Mouse (Mus musculus): ENCODE results near the gene Hibadh. TPM values are rescaled to one million over a fixed set of nuclear protein-coding genes. Genes with fewer than 3 reads are reported as not detected.

Gene Hibadh
- polyA plus RNA-seq, 1 experiment from 2014 or later: 72.2 TPM

DNA sequence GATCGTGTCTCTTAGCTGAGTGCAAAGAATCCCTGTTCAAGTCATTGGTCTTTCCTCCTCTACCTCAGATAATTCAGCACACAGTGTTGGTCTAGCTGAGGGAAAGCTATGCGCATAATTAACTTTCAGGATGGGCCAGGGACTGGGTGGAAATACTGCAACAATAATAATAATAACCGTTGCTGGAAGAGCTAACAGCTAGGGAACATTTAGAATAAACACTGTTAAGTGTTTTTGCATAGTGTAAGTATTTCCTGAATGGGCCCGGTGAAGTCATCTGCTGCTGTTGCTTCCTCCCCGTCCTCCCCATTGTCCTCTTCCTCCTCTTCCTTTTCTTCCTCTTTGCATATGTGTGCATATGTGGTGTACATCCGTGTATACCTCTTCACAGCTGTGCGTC, 132.2 kb downstream of the Hibadh start:
- Histone ChIP-seq H3K9ac (replicated peaks) (no peak overlapping the region), H3K36me3 (no peaks in the 10 kb centered on the region), H3K4me2 (no peak overlapping the region), H3K9me3 (replicated peaks) (no peaks in the 10 kb centered on the region), H3K27ac (replicated peaks) (no peak overlapping the region), H3K4me3 (replicated peaks) (no peak overlapping the region), H3K27me3 (replicated peaks) (no peaks in the 10 kb centered on the region), H3K4me1 (peaks cover 7% of the 10 kb centered on the region)
- 81% methylated on average over 7 of the region's 7 CpGs for WGBS
- no peak for ATAC-seq (ENCODE audit: low FRiP score)

DNA sequence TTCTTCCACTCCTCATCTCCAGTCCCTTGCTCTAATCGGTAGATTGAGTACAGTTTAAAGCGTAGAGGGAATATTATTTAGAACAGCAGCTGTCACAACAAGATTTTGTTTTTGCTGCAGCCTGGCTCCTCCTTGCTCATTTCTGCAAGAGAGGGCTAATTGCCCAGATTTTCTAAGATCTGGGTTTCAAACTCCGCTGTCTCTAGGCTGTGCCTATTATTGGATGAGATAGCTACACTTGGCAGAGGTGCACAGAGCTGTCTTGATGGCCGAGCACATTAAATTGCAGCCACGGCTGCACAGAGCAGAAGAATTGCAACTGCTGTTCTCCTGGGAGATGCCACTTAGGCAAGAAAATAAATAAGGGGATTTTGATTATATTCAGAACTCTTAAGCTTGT, 133.0 kb downstream of the Hibadh start:
- Histone ChIP-seq H3K9ac (replicated peaks) (no peak overlapping the region), H3K36me3 (no peaks in the 10 kb centered on the region), H3K4me2 (no peak overlapping the region), H3K27me3 (replicated peaks) (no peaks in the 10 kb centered on the region), H3K4me3 (replicated peaks) (no peak overlapping the region), H3K9me3 (replicated peaks) (no peaks in the 10 kb centered on the region), H3K4me1 (peaks cover 7% of the 10 kb centered on the region), H3K27ac (replicated peaks) (0 out of 2 replicates have a peak overlapping the region, but pooled peaks have one; percentile 9)
- WGBS: 41% methylated on average over 5 of the region's 5 CpGs
- ATAC-seq (ENCODE audit: low FRiP score): no peak

DNA sequence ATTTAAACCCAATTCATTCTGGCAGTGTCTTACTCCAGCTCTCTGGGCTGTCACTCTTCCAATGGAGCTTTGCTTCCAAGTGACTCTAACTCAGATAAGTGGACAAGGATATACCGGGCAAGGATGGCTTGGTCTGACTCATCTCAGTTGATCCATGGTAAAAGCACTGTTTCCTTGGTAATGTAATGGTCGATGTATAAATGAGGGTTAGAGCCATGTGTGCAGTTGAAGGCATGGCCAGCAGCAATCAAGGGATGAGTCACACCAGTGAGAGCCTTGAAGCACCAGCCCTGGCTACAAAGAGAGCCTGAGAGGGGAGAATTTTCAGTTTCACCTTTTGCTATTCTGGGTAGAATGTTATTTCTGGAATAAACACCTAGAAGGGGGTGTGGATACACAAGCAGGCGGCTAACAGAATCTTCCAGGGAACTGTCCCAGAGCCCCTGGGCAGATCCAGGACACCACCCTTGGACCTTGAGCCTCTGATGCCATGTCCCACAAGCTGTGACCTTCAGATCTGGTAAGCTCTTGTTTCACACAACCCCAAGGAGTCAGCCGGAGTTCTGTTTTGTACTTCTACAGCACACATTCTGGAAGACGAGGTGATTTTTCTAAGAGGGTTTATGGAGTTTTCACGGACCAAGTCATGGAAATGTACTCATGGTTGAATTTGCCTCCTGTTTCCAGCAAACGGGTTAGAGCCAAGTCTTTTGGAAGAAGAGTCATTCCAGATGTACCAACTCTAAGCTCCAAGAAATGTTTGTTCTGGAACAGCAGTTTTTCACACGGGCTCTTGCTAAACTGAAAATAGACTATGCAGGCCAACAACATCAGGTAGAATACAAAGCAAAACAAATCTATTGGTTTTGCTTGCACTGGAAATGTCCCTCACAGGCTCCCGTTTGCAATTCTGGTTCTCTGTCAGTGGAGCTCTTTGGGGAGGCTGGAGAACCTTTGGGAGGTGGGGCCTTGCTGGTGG, 134.1 kb downstream of the Hibadh start:
- WGBS: 93% methylated on average over 9 of the region's 9 CpGs
- no peak overlapping the region for H3K4me2 ChIP-seq
- no peak overlapping the region for H3K9ac ChIP-seq (replicated peaks)
- H3K9me3 ChIP-seq (replicated peaks): no peaks in the 10 kb centered on the region
- H3K36me3 ChIP-seq: no peaks in the 10 kb centered on the region
- H3K4me3 ChIP-seq (replicated peaks): no peak overlapping the region
- no peaks in the 10 kb centered on the region for H3K27me3 ChIP-seq (replicated peaks)
- no peak overlapping the region for H3K27ac ChIP-seq (replicated peaks)
- no peak for ATAC-seq (ENCODE audit: low FRiP score)
- H3K4me1 ChIP-seq: peaks cover 7% of the 10 kb centered on the region

DNA sequence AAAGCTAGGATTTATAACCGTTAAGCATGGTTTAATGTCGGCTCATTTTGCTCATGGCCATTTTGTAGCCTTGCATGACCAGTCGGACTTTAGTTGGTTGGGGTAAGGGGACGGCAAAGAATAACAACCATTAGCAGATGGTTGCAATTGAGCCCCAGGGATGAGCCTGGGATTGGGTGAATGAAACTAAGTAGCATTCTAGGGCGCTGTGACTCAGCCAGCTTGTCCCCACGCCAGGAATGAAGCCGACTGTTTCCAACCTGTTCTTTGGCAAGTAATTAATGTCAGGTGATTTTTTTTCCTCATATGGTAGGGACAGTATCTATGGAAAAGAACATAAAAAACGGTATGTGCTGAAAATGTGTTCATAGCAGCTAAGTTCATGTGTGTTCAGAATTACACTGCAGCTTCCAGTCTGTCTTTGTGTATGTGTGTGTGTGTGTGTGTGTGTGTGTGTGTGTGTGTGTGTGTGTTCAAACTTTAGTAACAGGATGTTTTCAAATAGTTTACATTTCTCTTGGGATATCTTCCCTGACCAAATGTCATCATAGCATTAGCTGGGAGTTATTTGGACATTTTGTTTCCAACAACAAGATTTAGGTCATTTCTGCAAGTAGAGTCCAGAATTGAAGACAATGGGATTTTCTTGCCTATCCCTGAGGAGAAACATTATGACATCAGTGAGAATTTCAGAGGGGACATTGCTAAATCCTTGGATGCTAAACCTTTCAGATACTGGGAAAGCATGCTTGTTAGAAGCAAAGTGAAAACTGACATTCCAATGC, 135.3 kb downstream of the Hibadh start:
- Histone ChIP-seq H3K4me2 (no peak overlapping the region), H3K4me1 (peaks cover 7% of the 10 kb centered on the region), H3K9me3 (replicated peaks) (no peaks in the 10 kb centered on the region), H3K27ac (replicated peaks) (no peak overlapping the region), H3K4me3 (replicated peaks) (no peak overlapping the region), H3K27me3 (replicated peaks) (no peaks in the 10 kb centered on the region), H3K9ac (replicated peaks) (no peak overlapping the region), H3K36me3 (no peaks in the 10 kb centered on the region)
- 67% methylated on average over 8 of the region's 8 CpGs for WGBS
- ATAC-seq (ENCODE audit: low FRiP score): no peak

DNA sequence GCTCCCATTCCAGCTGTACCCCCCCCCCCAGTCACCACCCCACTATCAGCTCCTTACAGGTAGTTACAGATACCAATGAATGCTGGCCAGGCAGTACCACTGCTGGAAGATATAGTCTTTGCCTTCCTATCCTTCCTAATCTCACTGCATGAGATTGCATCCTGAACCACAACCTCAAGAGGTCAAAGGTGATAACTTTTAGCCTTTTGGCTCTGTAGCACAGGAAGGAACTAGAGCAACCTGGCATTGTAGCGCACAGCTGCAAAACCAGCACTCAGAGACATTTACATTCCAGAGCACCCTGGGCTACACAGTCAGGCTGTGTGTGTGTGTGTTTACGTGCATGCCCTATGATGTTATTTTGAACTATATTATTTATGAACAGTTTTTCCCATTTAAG, 137.2 kb downstream of the Hibadh start:
- H3K36me3 ChIP-seq: no peaks in the 10 kb centered on the region
- no peak for ATAC-seq (ENCODE audit: low FRiP score)
- H3K9me3 ChIP-seq (replicated peaks): no peaks in the 10 kb centered on the region

DNA sequence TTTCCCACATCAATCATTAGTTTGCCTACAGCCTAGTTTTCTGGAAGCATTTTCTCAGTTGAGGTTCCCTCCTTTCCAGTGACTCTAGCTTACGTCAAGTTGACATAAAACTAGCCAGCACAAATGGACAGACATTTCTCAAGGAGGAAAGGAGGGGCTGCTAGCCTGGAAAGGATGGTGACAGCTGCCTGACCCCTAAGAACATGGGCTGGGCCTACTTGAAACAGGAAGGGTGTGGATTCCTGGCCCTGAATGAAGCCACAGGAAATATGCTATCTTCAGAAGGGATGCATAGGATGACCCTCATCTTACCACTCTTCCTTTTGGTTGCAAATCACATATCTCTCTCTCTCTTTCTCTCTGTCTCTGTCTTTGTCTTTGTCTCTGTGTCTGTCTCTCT, 138.7 kb downstream of the Hibadh start:
- ATAC-seq (ENCODE audit: low FRiP score): no peak
- H3K27ac ChIP-seq (replicated peaks): no peak overlapping the region

More for the DNA sequence above, 137.2 kb downstream of the Hibadh start:
- no peak overlapping the region for H3K4me2 ChIP-seq
- H3K4me3 ChIP-seq (replicated peaks): no peak overlapping the region
- 89% methylated on average over 2 of the region's 2 CpGs for WGBS
- no peaks in the 10 kb centered on the region for H3K27me3 ChIP-seq (replicated peaks)
- no peak overlapping the region for H3K27ac ChIP-seq (replicated peaks)
- no peak overlapping the region for H3K9ac ChIP-seq (replicated peaks)
- peaks cover 7% of the 10 kb centered on the region for H3K4me1 ChIP-seq

More for the DNA sequence above, 138.7 kb downstream of the Hibadh start:
- no peaks in the 10 kb centered on the region for H3K4me1 ChIP-seq
- no peak overlapping the region for H3K4me2 ChIP-seq
- no peaks in the 10 kb centered on the region for H3K9me3 ChIP-seq (replicated peaks)
- no peak overlapping the region for H3K4me3 ChIP-seq (replicated peaks)
- H3K27me3 ChIP-seq (replicated peaks): no peaks in the 10 kb centered on the region
- no peak overlapping the region for H3K9ac ChIP-seq (replicated peaks)
- 78% methylated on average over 1 of the region's 1 CpGs for WGBS
- H3K36me3 ChIP-seq: no peaks in the 10 kb centered on the region

Other genes starting within 250 kb of the Hibadh start
- 141 and 159 TPM in 2 replicates for gene Tax1bp1, start 73.3 kb upstream of the Hibadh start, polyA plus RNA-seq (2015; fragmentation: Nextera tagmentation; extraction: Ambion mirVana)